Mouse (Mus musculus): ENCODE results near the gene Depdc1a. TPM values are rescaled to one million over a fixed set of nuclear protein-coding genes. Genes with fewer than 3 reads are reported as not detected.
A peak's percentile ranks its signal among the peaks of the same experiment; 100 is the strongest.

Gene Depdc1a
- polyA plus RNA-seq, 1 experiment: not detected

DNA sequence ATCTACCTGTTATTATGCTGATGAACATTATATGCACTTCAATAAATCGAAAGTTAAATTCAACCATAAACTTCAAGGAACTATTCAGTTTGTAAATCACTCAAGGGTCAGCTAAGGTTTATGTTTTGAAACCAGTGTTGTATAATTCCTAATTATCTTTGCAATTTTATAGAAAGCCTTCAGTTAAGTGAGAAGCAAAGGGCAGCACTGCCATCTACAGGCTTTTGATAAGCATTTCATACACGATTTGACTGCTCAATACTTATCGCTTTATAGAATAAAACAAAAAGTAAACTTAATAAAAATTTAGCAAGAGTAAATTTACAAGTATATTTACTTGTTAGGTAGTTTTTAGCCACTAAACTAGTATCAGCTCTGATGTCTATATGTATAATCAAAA lies 53.1 kb downstream of the Depdc1a start:
- TF ChIP-seq CTCF (conservative IDR thresholded peaks at IDR 0.05; ENCODE audit: insufficient read depth, insufficient read length, low read depth, low read length): no peak
- no peak for TF ChIP-seq POLR2A (IDR thresholded peaks at IDR 0.05; ENCODE audit: low read depth, low read length)
- H3K27ac ChIP-seq (ENCODE audit: insufficient read depth, low read depth, low read length): no peak overlapping the region
- no peaks in the 10 kb centered on the region for H3K27me3 ChIP-seq (replicated peaks; ENCODE audit: control insufficient read depth, insufficient read depth, low read length)
- peak; percentile 10 for DNase-seq
- H3K36me3 ChIP-seq (ENCODE audit: control insufficient read depth, insufficient read depth, low read length): no peaks in the 10 kb centered on the region
- 72% methylated on average over 3 of the region's 3 CpGs for WGBS
- no peaks in the 10 kb centered on the region for H3K4me1 ChIP-seq (ENCODE audit: control insufficient read depth, insufficient read depth, low read length)
- H3K4me3 ChIP-seq (ENCODE audit: insufficient read depth, low read depth, low read length): no peak overlapping the region

DNA sequence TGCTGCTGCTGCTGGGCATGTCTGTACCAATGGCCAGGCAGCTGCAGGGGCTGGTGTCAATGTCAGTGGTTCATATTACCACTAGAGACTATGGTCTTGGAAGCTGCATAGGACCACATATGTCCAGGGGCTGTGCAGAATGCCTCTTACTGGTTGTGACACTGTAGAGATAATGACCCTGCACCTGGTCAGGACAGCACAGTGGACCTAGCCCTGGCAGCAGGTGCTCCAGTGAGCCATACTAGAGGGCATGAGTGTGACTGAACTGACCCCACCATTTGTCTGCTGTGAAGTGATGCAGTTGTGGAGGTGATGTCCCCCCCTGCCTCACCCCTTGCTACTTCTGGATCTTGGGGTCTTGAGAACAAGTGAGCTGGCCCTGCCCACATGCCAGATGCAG lies 55.0 kb downstream of the Depdc1a start:
- TF ChIP-seq CTCF (conservative IDR thresholded peaks at IDR 0.05; ENCODE audit: insufficient read depth, insufficient read length, low read depth, low read length) (no peak), POLR2A (IDR thresholded peaks at IDR 0.05; ENCODE audit: low read depth, low read length) (no peak)

More for the DNA sequence above, 55.0 kb downstream of the Depdc1a start:
- Histone ChIP-seq H3K27ac (ENCODE audit: insufficient read depth, low read depth, low read length) (no peak overlapping the region), H3K4me1 (ENCODE audit: control insufficient read depth, insufficient read depth, low read length) (no peaks in the 10 kb centered on the region), H3K27me3 (replicated peaks; ENCODE audit: control insufficient read depth, insufficient read depth, low read length) (no peaks in the 10 kb centered on the region), H3K36me3 (ENCODE audit: control insufficient read depth, insufficient read depth, low read length) (no peaks in the 10 kb centered on the region), H3K4me3 (ENCODE audit: insufficient read depth, low read depth, low read length) (no peak overlapping the region)
- DNase-seq: no peak

Other genes starting within 250 kb of the Depdc1a start
- not detected in 2 replicates for gene Rpe65, start 103.7 kb downstream of the Depdc1a start, polyA plus RNA-seq (2012; rRNA removed)